Mouse (Mus musculus) heart, postnatal 25 days (tissue): ENCODE data around the gene Tfdp2. TPM values are rescaled to one million over a fixed set of nuclear protein-coding genes. Genes with fewer than 3 reads are reported as not detected.

Source experiments
- DNase-seq: peaks from one replicate; pipeline ENCODE4 v3.0.0; 2022; ENCODE audit warnings: low spot score
- intact Hi-C: fragments of 180-260 bp; cut with DNase I; formaldehyde crosslinking; loops from one replicate; pipeline ENCODE4 v1.15.1; 2025
- total RNA-seq, 2 experiments: library from RNA; stranded (reverse); gene quantifications; 2 replicates each; pipeline ENCODE4 v1.2.3; 2021

Gene Tfdp2
- total RNA-seq, 2 experiments from 2014 or later = 94.8 to 98.9 TPM

- intact Hi-C loops = loop anchor here (5.0 kb wide), 2 partner anchors 77 to 117 kb away; partner anchors contain the start of gene Rnf7
- DNase-seq = no peak
Observed at GRCm38 (mm10) chr9:96360056-96360455, 164.0 kb downstream of the Tfdp2 start.

GRCm38 (mm10) chr9:96363581-96364140 is 167.6 kb downstream of the Tfdp2 start:
- peak; percentile 56 for DNase-seq
- intact Hi-C loops = loop anchor here (5.0 kb wide), 2 partner anchors 74 to 114 kb away; partner anchors contain the start of gene Rnf7

DNA sequence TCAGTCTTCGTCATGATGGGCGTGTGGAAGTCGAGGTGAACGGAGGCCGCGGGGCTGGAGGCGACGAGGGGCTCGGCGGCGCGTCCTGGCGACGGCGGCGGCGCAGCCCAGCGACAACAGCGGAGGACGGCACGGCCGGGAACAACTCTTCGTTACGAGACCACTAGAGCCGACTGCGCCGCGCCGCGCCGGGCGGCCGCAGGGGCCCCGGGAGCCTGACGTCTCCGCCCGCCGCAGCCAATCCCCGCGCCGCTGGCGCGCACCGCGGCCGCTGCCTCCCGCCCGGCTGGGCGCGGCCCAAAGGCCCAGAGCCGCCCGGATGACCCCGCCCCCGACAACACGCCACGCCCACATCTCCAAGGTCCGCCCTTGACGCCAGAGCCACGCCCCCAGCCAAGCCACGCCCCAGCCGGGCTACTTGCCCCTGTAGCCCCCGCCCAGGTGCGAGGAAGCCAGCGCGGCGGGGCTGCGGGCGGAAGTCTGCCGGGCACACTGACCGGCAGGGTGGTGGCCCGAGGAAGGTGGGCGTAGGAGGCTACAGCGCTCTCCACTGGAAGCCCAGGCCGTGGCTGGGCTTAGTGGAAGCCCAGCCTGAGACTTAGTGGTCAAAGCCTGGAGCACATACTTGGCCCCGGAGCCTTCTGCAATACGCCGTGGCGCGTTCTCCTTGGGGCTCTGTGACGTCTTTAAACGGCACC is 168.2 kb downstream of the Tfdp2 start, which contains the start of gene Atp1b3:
Gene Atp1b3, minus strand, starts transcription at position 302 of the 698 bp plus-strand sequence.
- intact Hi-C loops = loop anchor here (5.0 kb wide), 2 partner anchors 73 to 113 kb away; partner anchors contain the start of gene Rnf7
- DNase-seq = peak; percentile 98

DNA sequence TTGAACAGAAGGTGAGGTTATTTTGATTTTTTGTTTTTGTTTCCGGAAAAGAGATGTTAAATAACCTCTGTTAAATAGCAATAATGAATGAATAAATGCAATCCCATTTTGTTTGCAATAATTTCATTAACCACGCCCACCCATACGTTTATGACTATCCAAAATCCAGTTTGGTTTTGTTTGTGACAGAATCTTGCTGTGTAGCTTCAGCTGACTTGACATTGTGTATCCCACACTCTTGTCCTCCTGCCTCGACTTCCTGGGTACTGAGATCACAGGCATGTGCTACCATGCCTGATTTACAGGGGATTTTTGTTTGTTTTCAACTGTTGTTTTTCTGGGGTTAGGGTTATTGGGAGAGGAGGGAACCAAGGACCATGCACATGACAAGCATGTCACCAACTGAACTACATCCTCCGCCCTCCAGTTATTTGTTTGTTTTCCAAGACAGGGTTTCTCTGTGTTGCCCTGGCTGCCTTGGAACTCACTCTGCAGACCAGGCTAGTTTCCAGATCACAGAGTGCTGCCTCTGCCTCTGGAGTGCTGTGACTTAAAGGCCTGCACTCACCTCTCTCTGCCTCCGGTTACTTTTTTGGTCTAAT is 169.3 kb downstream of the Tfdp2 start:
- no peak for DNase-seq
- intact Hi-C loops = no loop called here

- intact Hi-C loops = no loop called here
Observed at GRCm38 (mm10) chr9:96369654-96370384, 173.7 kb downstream of the Tfdp2 start.

GRCm38 (mm10) chr9:96371075-96371474 is 175.0 kb downstream of the Tfdp2 start:
- intact Hi-C loops = no loop called here
- no peak for DNase-seq

More at GRCm38 (mm10) chr9:96369654-96370384, 173.7 kb downstream of the Tfdp2 start:
- no peak for DNase-seq

Other genes with a start within 250 kb of the Tfdp2 start
- 10 to 100 TPM; 14.8 to 19.1 TPM for gene Xrn1, start 241.5 kb upstream of the Tfdp2 start, total RNA-seq
- gene Gk5, start 76.9 kb upstream of the Tfdp2 start, total RNA-seq = 1 to 10 TPM; 3.4 to 4.1 TPM
- gene Atp1b3, start 168.2 kb downstream of the Tfdp2 start, total RNA-seq = 10 to 100 TPM; 58.9 to 64.6 TPM